Mouse (Mus musculus) limb, embryonic 13.5 days (tissue): ENCODE data around the gene Wnt8b. TPM values are rescaled to one million over a fixed set of nuclear protein-coding genes. Genes with fewer than 3 reads are reported as not detected.

Source experiments
- ATAC-seq: fragments of 200-750 bp; cut with Nextera tagmentation; 2 replicates; pipeline ENCODE4 v1.8.0; 2017; ENCODE audit warnings: low read depth, moderate number of reproducible peaks, moderate TSS enrichment; ENCODE audit not compliant: low FRiP score
- H3K27ac ChIP-seq: fragments of 300-500 bp; sonication (generic); 2 replicates; pipeline ENCODE4 v1.5.1; 2015; ENCODE audit warnings: inconsistent platforms, mild to moderate bottlenecking, moderate library complexity
- H3K27me3 ChIP-seq: fragments of 300-500 bp; sonication (generic); 2 replicates; pipeline ENCODE4 v1.6.1; 2015; ENCODE audit warnings: mild to moderate bottlenecking, inconsistent platforms
- H3K36me3 ChIP-seq: fragments of 300-500 bp; sonication (generic); 2 replicates; pipeline ENCODE4 v1.6.1; 2015; ENCODE audit warnings: inconsistent platforms, mild to moderate bottlenecking, moderate library complexity
- H3K4me1 ChIP-seq: fragments of 300-500 bp; sonication (generic); 2 replicates; pipeline ENCODE4 v1.6.1; 2015; ENCODE audit warnings: inconsistent platforms
- H3K4me2 ChIP-seq: fragments of 300-500 bp; sonication (generic); replicated peaks from 2 replicates; pipeline ENCODE4 v1.6.1; 2015; ENCODE audit warnings: inconsistent platforms, mild to moderate bottlenecking, moderate library complexity
- H3K4me3 ChIP-seq: fragments of 300-500 bp; sonication (generic); 2 replicates; pipeline ENCODE4 v1.5.1; 2015; ENCODE audit warnings: moderate library complexity, mild to moderate bottlenecking, inconsistent platforms
- H3K9ac ChIP-seq: fragments of 300-500 bp; sonication (generic); 2 replicates; pipeline ENCODE4 v1.6.1; 2015; ENCODE audit warnings: mild to moderate bottlenecking, inconsistent platforms
- H3K9me3 ChIP-seq: fragments of 300-500 bp; sonication (generic); 2 replicates; pipeline ENCODE4 v1.6.1; 2016; ENCODE audit warnings: inconsistent platforms
- WGBS: fragments of 180-500 bp; shearing (Covaris S2); methylation state at CpG from one replicate; pipeline ENCODE4 v1.1.7; 2015; 5-methylcytosine and 5-hydroxymethylcytosine counted together
- polyA plus RNA-seq: library from polyadenylated mRNA; unstranded; fragments of >200 nt; fragmentation: Nextera tagmentation; extraction: Ambion mirVana; gene quantifications from 2 replicates; pipeline ENCODE4 v1.2.1, GENCODE M21; 2015

Gene Wnt8b
- polyA plus RNA-seq, 1 experiment from 2014 or later = 0.29 TPM

DNA sequence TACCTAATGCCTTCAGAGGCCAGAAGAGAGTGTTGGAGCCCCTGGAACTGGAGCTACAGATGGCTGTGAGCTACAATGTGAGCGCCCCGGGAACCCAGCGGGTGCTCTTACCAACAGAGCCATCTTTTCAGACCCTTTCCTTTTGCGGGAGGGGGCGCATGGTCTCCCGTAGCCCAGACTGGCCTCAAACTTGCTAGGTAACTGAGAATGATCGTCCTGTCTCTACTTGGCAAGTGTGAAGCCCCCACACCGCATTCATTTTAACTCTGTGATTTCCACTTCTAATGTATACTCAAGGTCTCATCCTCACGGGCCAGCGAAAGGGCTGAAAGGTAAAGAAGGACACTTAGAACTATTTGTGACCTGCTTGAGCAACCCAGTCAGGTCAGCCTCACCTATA is 51.1 kb downstream of the Wnt8b start:
- no peak for ATAC-seq
- Histone ChIP-seq H3K4me3 (no peak overlapping the region), H3K4me1 (peaks cover 8% of the 10 kb centered on the region), H3K27me3 (peaks cover 34% of the 10 kb centered on the region), H3K27ac (no peak overlapping the region), H3K36me3 (peaks cover 16% of the 10 kb centered on the region), H3K9ac (no peak overlapping the region), H3K9me3 (peaks cover 10% of the 10 kb centered on the region; the same call in 1 of the 2 replicates), H3K4me2 (peak overlapping the region; percentile 84)
- WGBS = 63% methylated on average over 10 of the region's 10 CpGs

DNA sequence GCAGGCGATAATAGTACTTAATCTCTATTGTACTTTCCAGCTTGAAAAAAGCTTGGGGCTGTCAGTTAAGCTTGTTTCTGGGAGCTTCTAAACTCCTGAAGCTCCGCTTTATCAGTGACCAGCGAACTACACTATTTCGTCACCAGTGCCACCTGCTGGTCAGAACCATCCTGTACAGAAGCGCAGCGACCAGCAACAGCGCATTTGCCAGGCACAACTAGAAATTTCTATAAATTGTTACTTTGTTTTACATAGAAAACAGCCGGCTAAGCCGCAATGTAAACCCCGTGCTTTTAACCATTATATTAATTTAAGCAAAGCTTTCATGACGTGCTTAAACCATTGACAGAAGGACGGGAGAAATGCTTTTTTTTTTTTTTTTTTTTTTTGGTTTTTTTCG is 51.5 kb downstream of the Wnt8b start:
- WGBS = 3% methylated on average over 13 of the region's 13 CpGs
- Histone ChIP-seq H3K4me3 (peak overlapping the region; percentile 51; the same call in 1 of the 2 replicates), H3K4me1 (peaks cover 8% of the 10 kb centered on the region), H3K36me3 (peaks cover 20% of the 10 kb centered on the region), H3K27ac (no peak overlapping the region), H3K9me3 (peaks cover 10% of the 10 kb centered on the region; the same call in 1 of the 2 replicates), H3K9ac (no peak overlapping the region), H3K4me2 (peak overlapping the region; percentile 84), H3K27me3 (peaks cover 34% of the 10 kb centered on the region)
- ATAC-seq = no peak

DNA sequence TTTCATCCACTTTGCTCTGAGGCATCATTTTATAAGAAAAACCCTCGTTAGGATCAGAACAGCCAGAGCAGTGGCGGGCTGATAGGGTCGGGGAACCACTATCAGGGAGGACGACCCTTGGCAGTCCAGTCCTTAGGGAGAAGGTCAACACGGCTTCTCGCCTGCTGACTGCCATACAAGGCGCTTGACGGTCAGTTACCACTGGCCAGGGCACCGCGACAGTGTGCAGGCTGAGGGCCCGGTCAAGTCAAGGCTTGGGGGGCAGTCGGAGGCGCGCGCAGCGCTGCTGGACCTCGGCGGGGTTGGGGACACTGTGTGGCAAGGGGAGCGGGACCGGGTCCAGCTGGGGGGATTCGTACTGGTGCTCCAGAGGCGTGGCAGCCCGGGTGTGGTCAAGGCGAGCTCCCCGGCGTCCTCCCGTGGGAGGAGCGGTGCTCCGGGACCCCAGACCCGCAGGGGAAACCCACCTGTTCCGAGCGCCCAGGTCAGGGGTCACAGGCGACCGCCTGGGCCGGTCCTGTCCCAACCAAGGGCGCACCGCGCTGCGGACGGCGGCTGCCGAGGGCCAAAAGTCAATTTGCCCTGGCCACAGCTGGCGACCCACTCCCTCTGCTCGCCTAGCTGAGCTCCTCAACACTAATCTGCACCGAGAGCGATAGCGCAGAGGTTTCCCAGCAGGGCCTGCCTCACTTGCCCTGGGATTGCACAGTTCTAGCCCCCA is 52.2 kb downstream of the Wnt8b start, which contains the start of gene Sec31b:
TSS of gene Sec31b (minus strand) at position 544 of the 721 bp plus-strand sequence.
- Histone ChIP-seq H3K36me3 (peaks cover 28% of the 10 kb centered on the region), H3K9ac (peak within 1 kb of the TSS; percentile 64), H3K4me3 (peak within 1 kb of the TSS; percentile 51), H3K4me2 (peak within 1 kb of the TSS; percentile 84), H3K9me3 (peaks cover 10% of the 10 kb centered on the region; the same call in 1 of the 2 replicates), H3K27ac (no peak within 1 kb of the TSS), H3K4me1 (peaks cover 8% of the 10 kb centered on the region), H3K27me3 (peaks cover 34% of the 10 kb centered on the region)
- peak; percentile 48 for ATAC-seq
- WGBS = 1% methylated on average over 47 of the region's 47 CpGs

DNA sequence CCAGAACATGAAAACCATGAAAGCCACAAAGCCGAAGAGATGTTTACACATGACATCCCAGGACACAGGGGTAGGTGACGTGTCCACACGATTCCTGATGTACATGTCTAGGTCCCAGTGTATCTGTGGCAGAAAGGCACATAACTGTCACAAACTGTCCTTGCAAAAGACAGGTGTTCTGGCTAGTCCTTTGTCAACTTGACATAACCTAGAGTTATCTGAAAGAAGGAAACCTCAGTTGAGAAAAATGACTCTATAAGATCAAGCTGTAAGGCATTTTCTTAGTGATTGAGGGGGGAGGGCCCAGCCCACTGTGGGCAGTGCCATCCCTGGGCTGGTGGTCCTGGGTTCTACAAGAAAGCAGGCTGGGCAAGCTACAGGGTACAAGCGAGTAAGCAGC is 59.5 kb downstream of the Wnt8b start, which contains the start of gene Gm20538:
TSS of gene Gm20538 (minus strand) at position 101 of the 400 bp plus-strand sequence.
- ATAC-seq = no peak
- no peak within 1 kb of the TSS for H3K27ac ChIP-seq
- H3K9ac ChIP-seq = no peak within 1 kb of the TSS
- H3K4me3 ChIP-seq = no peak within 1 kb of the TSS
- WGBS = 96% methylated on average over 4 of the region's 4 CpGs
- H3K9me3 ChIP-seq = no peaks in the 10 kb centered on the region
- no peak within 1 kb of the TSS for H3K4me2 ChIP-seq
- peaks cover 59% of the 10 kb centered on the region for H3K36me3 ChIP-seq
- H3K27me3 ChIP-seq = no peaks in the 10 kb centered on the region
- H3K4me1 ChIP-seq = peaks cover 15% of the 10 kb centered on the region

DNA sequence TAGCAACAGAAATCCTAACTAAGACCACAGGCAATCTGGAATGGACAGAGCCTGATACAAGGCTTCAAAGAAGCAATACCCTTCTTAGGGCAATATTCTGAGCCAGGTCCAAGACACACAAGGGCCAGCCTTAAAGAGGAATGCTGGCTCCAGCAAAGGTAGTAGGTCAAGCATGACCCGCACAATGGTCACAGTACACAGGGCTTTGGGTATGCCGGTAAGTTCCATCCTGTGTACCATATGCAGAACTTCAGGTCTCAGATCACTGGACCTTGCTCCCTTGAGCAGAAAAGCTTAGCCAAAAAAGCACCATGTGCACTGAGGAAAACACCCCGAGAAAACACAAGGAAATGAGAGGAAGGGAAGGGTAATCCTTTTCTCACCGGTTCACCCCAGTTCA is 60.0 kb downstream of the Wnt8b start:
- Histone ChIP-seq H3K9ac (no peak overlapping the region), H3K4me1 (peaks cover 15% of the 10 kb centered on the region), H3K4me2 (no peak overlapping the region), H3K9me3 (no peaks in the 10 kb centered on the region), H3K36me3 (peaks cover 54% of the 10 kb centered on the region), H3K4me3 (no peak overlapping the region), H3K27me3 (peaks cover 1% of the 10 kb centered on the region; the same call in 1 of the 2 replicates), H3K27ac (no peak overlapping the region)
- 96% methylated on average over 4 of the region's 4 CpGs for WGBS
- ATAC-seq = no peak

DNA sequence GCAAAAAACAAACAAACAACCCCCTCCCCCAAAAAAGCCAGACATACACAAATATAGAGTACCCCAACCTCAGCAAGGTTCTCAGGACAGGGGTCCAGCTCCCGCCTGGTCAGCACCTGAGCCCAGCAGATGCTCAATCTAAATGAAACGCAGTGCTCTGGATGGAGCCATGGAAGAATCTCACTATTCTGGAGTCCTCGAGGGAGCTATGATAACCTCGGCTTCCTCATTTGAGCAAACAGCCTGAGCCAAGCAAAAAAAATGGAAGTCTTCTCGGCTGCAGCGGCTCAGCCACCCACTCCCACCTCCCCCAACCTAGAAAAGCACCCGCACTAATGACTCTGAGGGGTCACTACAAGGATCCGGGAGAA is 61.2 kb downstream of the Wnt8b start:
- no peak for ATAC-seq
- Histone ChIP-seq H3K9ac (peak overlapping the region; percentile 88), H3K27me3 (peaks cover 3% of the 10 kb centered on the region; the same call in 1 of the 2 replicates), H3K9me3 (no peaks in the 10 kb centered on the region), H3K4me3 (peak overlapping the region; percentile 96), H3K27ac (no peak overlapping the region), H3K4me2 (peak overlapping the region; percentile 93), H3K4me1 (peaks cover 15% of the 10 kb centered on the region), H3K36me3 (peaks cover 42% of the 10 kb centered on the region)
- WGBS = 5% methylated on average over 8 of the region's 8 CpGs

DNA sequence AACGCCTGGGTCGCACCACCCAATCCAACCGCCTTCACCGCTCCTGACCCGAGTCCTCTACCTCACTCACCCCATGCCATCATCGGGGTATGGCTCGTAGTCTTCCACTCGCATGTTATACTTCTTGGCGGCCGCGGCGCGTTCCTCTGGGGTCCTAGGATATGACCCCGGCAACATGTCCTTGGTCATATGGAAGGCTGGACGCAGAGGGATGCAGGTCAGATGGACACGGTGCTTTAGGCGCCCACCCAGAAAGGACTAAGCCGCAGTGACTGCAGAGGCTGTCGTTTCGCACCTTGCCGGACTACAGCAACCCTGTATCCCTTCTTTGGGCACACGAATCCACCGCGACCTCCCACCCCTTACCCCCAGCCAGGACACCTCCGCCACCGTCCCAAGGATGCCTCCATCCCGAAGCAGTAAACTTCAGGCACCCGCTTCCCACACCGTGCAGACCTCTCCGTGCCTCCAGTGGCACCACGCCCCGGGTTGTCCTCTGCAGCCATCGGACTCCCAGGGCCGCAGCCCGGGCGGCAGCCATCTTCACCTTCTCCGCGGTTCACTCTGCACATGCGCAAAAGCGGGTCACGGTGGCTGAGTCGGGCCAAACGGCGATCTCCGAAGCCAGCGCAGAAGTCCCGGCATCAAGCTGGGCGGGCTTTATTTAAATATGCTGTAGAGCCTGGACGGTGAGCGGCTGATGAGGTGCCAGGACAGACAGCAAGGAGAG is 61.8 kb downstream of the Wnt8b start, which contains the start of gene Ndufb8:
TSS of gene Ndufb8 (minus strand) at position 580 of the 730 bp plus-strand sequence.
- H3K4me3 ChIP-seq = peak within 1 kb of the TSS; percentile 96
- peaks cover 6% of the 10 kb centered on the region; the same call in 1 of the 2 replicates for H3K27me3 ChIP-seq
- no peak within 1 kb of the TSS for H3K27ac ChIP-seq
- peaks cover 15% of the 10 kb centered on the region for H3K4me1 ChIP-seq
- peak within 1 kb of the TSS; percentile 88 for H3K9ac ChIP-seq
- peak; percentile 91 for ATAC-seq
- no peaks in the 10 kb centered on the region for H3K9me3 ChIP-seq
- WGBS = 0% methylated on average over 50 of the region's 50 CpGs
- H3K36me3 ChIP-seq = peaks cover 36% of the 10 kb centered on the region
- peak within 1 kb of the TSS; percentile 93 for H3K4me2 ChIP-seq

DNA sequence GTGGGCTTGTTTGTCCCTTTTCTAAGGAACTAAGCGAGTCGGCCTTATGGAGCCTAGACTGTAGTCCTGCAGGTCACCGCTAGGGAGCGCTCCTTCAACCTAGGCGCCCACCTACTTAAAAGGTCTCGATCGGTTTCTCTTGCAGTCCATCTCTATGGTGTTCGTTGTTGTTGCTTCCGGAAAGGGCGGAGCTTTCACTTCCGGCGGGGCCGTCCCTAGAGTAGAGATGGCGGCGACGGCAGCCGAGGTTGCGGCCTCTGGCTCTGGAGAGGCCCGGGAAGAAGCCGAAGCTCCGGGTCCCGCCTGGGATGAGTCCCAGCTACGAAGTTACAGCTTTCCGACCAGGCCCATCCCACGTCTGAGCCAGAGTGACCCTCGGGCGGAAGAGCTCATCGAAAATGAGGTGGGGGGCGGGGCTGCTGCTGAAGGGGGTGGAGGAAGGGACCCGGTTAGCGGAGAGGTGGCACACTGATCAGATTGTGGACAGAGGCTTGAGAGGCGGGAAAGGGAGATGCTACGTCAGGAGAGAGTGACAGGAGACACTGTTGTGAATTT is 69.5 kb downstream of the Wnt8b start, which contains the start of gene Hif1an:
TSS of gene Hif1an (plus strand) at position 199 of the 555 bp plus-strand sequence.
- H3K27ac ChIP-seq = peak within 1 kb of the TSS; percentile 73; the same call in 1 of the 2 replicates
- H3K4me1 ChIP-seq = peaks cover 25% of the 10 kb centered on the region
- peak within 1 kb of the TSS; percentile 92 for H3K4me2 ChIP-seq
- ATAC-seq = peak; percentile 98
- peaks cover 6% of the 10 kb centered on the region; the same call in 1 of the 2 replicates for H3K27me3 ChIP-seq
- no peaks in the 10 kb centered on the region for H3K9me3 ChIP-seq
- H3K9ac ChIP-seq = peak within 1 kb of the TSS; percentile 82
- peak within 1 kb of the TSS; percentile 77 for H3K4me3 ChIP-seq
- 0% methylated on average over 33 of the region's 33 CpGs for WGBS
- H3K36me3 ChIP-seq = peaks cover 28% of the 10 kb centered on the region

Other genes with a start within 250 kb of the Wnt8b start
- 197 and 219 TPM in 2 replicates for gene Scd2, start 199.8 kb upstream of the Wnt8b start, polyA plus RNA-seq
- 0.13 and 0.14 TPM in 2 replicates for gene Scd4, start 160.4 kb upstream of the Wnt8b start, polyA plus RNA-seq
- gene Scd1, start 85.6 kb upstream of the Wnt8b start, polyA plus RNA-seq = 8.0 and 8.4 TPM in 2 replicates
- 0.34 and 0.41 TPM in 2 replicates for gene Sec31b, start 52.4 kb downstream of the Wnt8b start, polyA plus RNA-seq
- not detected in 2 replicates for gene Gm20538, start 59.4 kb downstream of the Wnt8b start, polyA plus RNA-seq
- 497 and 524 TPM in 2 replicates for gene Ndufb8, start 62.0 kb downstream of the Wnt8b start, polyA plus RNA-seq
- 39.6 and 40.1 TPM in 2 replicates for gene Hif1an, start 69.4 kb downstream of the Wnt8b start, polyA plus RNA-seq